Mouse (Mus musculus) myocyte (in vitro differentiated cells): ENCODE data around the gene Mrpl18.

ENCODE experiments used
- CEBPB ChIP-seq: IDR thresholded peaks from 2 replicates; pipeline ENCODE4 v1.6.1; 2011; ENCODE audit warnings: mild to moderate bottlenecking, moderate library complexity; ENCODE audit not compliant: poor library complexity, insufficient read depth, severe bottlenecking
- E2F4 ChIP-seq: IDR thresholded peaks from one replicate; pipeline ENCODE4 v1.6.1; 2011; ENCODE audit warnings: mild to moderate bottlenecking, control low read depth, moderate library complexity; ENCODE audit not compliant: insufficient read depth
- MYOD1 ChIP-seq, 3 experiments: IDR thresholded peaks; one replicate each; pipeline ENCODE4 v1.6.1; 2011; ENCODE audit warnings: control low read depth in 2 of 3, low read depth in 2 of 3, mild to moderate bottlenecking in 2 of 3, moderate library complexity in 1 of 3; ENCODE audit not compliant: insufficient read length in 2 of 3, control insufficient read depth in 1 of 3
- POLR2A ChIP-seq: IDR thresholded peaks from one replicate; pipeline ENCODE4 v1.6.1; 2011; ENCODE audit warnings: low read depth, mild to moderate bottlenecking, control low read depth, moderate library complexity; ENCODE audit not compliant: insufficient read length
- POLR2AphosphoS2 ChIP-seq: IDR thresholded peaks from one replicate; pipeline ENCODE4 v1.6.1; 2011; ENCODE audit warnings: low read depth, control low read depth; ENCODE audit not compliant: insufficient read length
- REST ChIP-seq: IDR thresholded peaks from one replicate; pipeline ENCODE4 v1.6.1; 2011; ENCODE audit warnings: mild to moderate bottlenecking, control low read depth, moderate library complexity; ENCODE audit not compliant: insufficient read depth, insufficient read length
- TCF12 ChIP-seq: IDR thresholded peaks from one replicate; pipeline ENCODE4 v1.6.1; 2011; ENCODE audit warnings: mild to moderate bottlenecking, control low read depth; ENCODE audit not compliant: poor library complexity, insufficient read depth, severe bottlenecking
- TCF3 ChIP-seq: IDR thresholded peaks from one replicate; pipeline ENCODE4 v1.6.1; 2011; ENCODE audit warnings: low read depth, control low read depth; ENCODE audit not compliant: insufficient read length
- USF1 ChIP-seq: IDR thresholded peaks from one replicate; pipeline ENCODE4 v1.6.1; 2011; ENCODE audit warnings: low read depth, mild to moderate bottlenecking, control low read depth, moderate library complexity

GRCm38 (mm10) chr17:12938077-12938476 lies 21.9 kb upstream of the Mrpl18 start:
- no peak for TF ChIP-seq POLR2A
- no peak for TF ChIP-seq REST
- TF ChIP-seq CEBPB, result no peak
- no peak for TF ChIP-seq POLR2AphosphoS2
- TF ChIP-seq USF1, result no peak
- TF ChIP-seq TCF12, result no peak
- no peak for TF ChIP-seq E2F4
- TF ChIP-seq TCF3, result no peak
- TF ChIP-seq MYOD1 (IDR thresholded peaks at IDR 0.05; ENCODE audit: control insufficient read depth in 1 of 3, insufficient read length in 2 of 3, low read depth in 2 of 3), result no peak
